Mouse (Mus musculus) erythroblast, embryonic 14.5 days (primary cell): ENCODE results near the gene Gramd1a.

ENCODE experiments used
- GATA1 ChIP-seq: IDR thresholded peaks from 2 replicates; pipeline ENCODE4 v1.6.1; 2012; ENCODE audit warnings: low read length, inconsistent platforms, mixed read lengths
- TAL1 ChIP-seq: IDR thresholded peaks from 3 replicates; pipeline ENCODE4 v1.6.1; 2012; ENCODE audit warnings: low read length, inconsistent platforms, mixed read lengths

- TF ChIP-seq TAL1 (no peak), GATA1 (no peak)
Measured at GRCm38 (mm10) chr7:31097583-31098248, 58.0 kb downstream of the Gramd1a start.
